Mouse (Mus musculus) C2C12 (cell line): ENCODE data around the gene Aifm3.

ENCODE experiments used
- CEBPB ChIP-seq: IDR thresholded peaks from one replicate; pipeline ENCODE4 v1.6.1; 2011; ENCODE audit warnings: low read depth, mild to moderate bottlenecking, control low read depth, moderate library complexity
- CTCF ChIP-seq: IDR thresholded peaks from one replicate; pipeline ENCODE4 v1.5.1; 2011; ENCODE audit not compliant: control insufficient read depth, insufficient read depth, insufficient read length
- MAX ChIP-seq: IDR thresholded peaks from one replicate; pipeline ENCODE4 v1.6.1; 2011; ENCODE audit warnings: mild to moderate bottlenecking, control low read depth
- MYOG ChIP-seq: IDR thresholded peaks from one replicate; pipeline ENCODE4 v1.6.1; 2011; ENCODE audit not compliant: control insufficient read depth, insufficient read length; ENCODE audit errors: extremely low read depth
- USF1 ChIP-seq: IDR thresholded peaks from one replicate; pipeline ENCODE4 v1.6.1; 2011; ENCODE audit warnings: low read depth, mild to moderate bottlenecking, control low read depth, moderate library complexity

- TF ChIP-seq CTCF (no peak), CEBPB (no peak), USF1 (no peak), MYOG (no peak), MAX (no peak)
Measured at GRCm38 (mm10) chr16:17509240-17509597, 19.8 kb downstream of the Aifm3 start.
